Mouse (Mus musculus) megakaryocyte-erythroid progenitor cell, adult 5-6 weeks (primary cell): ENCODE measurements at regions not wholly inside any gene's neighbourhood (a gene's known extent, or its start where the extent isn't known, plus 50 kb on each side); places are given as distances from the start of the nearest gene placed in this dataset.
A peak's percentile ranks its signal among the peaks of the same experiment; 100 is the strongest.
"Not testable (repeated sequence)": the region's sequence is repeated elsewhere in the genome, so short reads cannot be mapped to it uniquely, and the experiment has no call there.

Experiments
- ATAC-seq: replicated peaks from 2 replicates; pipeline ENCODE4 v1.8.0; 2016; ENCODE audit warnings: mild to moderate bottlenecking, inconsistent platforms; ENCODE audit not compliant: severe bottlenecking, poor library complexity, low FRiP score, low TSS enrichment

- ATAC-seq: no peak
These were observed 448.7 kb downstream of the Adam6a start for GRCm38 (mm10) chr12:113992425-113992824.

GRCm38 (mm10) chr12:113994284-113994683 lies 450.6 kb downstream of the Adam6a start:
- ATAC-seq: not testable (repeated sequence)

- not testable (repeated sequence) for ATAC-seq
These were observed 464.8 kb downstream of the Adam6a start for GRCm38 (mm10) chr12:114008491-114008890.

GRCm38 (mm10) chr12:114009391-114009790 lies 465.7 kb downstream of the Adam6a start:
- no peak for ATAC-seq

GRCm38 (mm10) chr12:114012860-114013259 lies 469.2 kb downstream of the Adam6a start:
- peak; percentile 98 for ATAC-seq

- not testable (repeated sequence) for ATAC-seq
These were observed 493.3 kb downstream of the Adam6a start for GRCm38 (mm10) chr12:114037011-114037410.

- peak; percentile 96 for ATAC-seq
These were observed 504.3 kb downstream of the Adam6a start for GRCm38 (mm10) chr12:114047991-114048390.

GRCm38 (mm10) chr12:114053341-114053740 lies 509.6 kb downstream of the Adam6a start:
- ATAC-seq: no peak

GRCm38 (mm10) chr12:114059615-114060014 lies 515.9 kb downstream of the Adam6a start:
- ATAC-seq: no peak

GRCm38 (mm10) chr12:114067166-114067565 lies 523.5 kb downstream of the Adam6a start:
- no peak for ATAC-seq

- ATAC-seq: not testable (repeated sequence)
These were observed 565.0 kb downstream of the Adam6a start for GRCm38 (mm10) chr12:114108731-114109130.

- ATAC-seq: no peak
These were observed 591.2 kb downstream of the Adam6a start for GRCm38 (mm10) chr12:114134897-114135296.

GRCm38 (mm10) chr12:114148779-114149178 lies 605.1 kb downstream of the Adam6a start:
- no peak for ATAC-seq

- ATAC-seq: no peak
These were observed 628.6 kb downstream of the Adam6a start for GRCm38 (mm10) chr12:114172305-114172704.

- no peak for ATAC-seq
These were observed 655.8 kb downstream of the Adam6a start for GRCm38 (mm10) chr12:114199521-114199920.

GRCm38 (mm10) chr12:114222541-114222940 lies 678.8 kb downstream of the Adam6a start:
- 0 out of 2 replicates have a peak, but pooled peaks have one; percentile 57 for ATAC-seq
